Mouse (Mus musculus) kidney, postnatal 25 days (tissue): Measurements from ENCODE around the gene Amer1.

Source experiments
- DNase-seq, 2 experiments: peaks; one replicate each; pipeline ENCODE4 v3.0.0; 2021; ENCODE audit warnings: mixed read lengths in 2 of 2

Amer1 gene

GRCm38 (mm10) chrX:95444776-95445111 lies at the start of gene Amer1:
Gene Amer1 (minus strand): TSS chrX:95444872.
- DNase-seq: peak; percentile 94 to 96

- DNase-seq: no peak
These were observed 12.5 kb upstream of the Amer1 start for GRCm38 (mm10) chrX:95457166-95457565.

- peak; percentile 87 to 92 for DNase-seq
These were observed 1.2 kb upstream of the Amer1 start for GRCm38 (mm10) chrX:95445866-95446265.

- DNase-seq: peak; percentile 56 to 81
These were observed 469 bp upstream of the Amer1 start for GRCm38 (mm10) chrX:95445141-95445540.

GRCm38 (mm10) chrX:95443898-95444775 lies 535 bp downstream of the Amer1 start:
- DNase-seq: peak; percentile 43 to 61

GRCm38 (mm10) chrX:95443390-95443789 lies 1.3 kb downstream of the Amer1 start:
- no peak for DNase-seq

GRCm38 (mm10) chrX:95442261-95442660 lies 2.4 kb downstream of the Amer1 start:
- DNase-seq: no peak

GRCm38 (mm10) chrX:95441290-95441689 lies 3.4 kb downstream of the Amer1 start:
- no peak for DNase-seq

GRCm38 (mm10) chrX:95438491-95438890 lies 6.2 kb downstream of the Amer1 start:
- no peak for DNase-seq

- DNase-seq: no peak
These were observed 7.4 kb downstream of the Amer1 start for GRCm38 (mm10) chrX:95437236-95437635.

- no peak for DNase-seq
These were observed 71.6 kb downstream of the Amer1 start for GRCm38 (mm10) chrX:95373101-95373500.
